Mouse (Mus musculus): ENCODE results near the gene Lrrfip1. TPM values are rescaled to one million over a fixed set of nuclear protein-coding genes. Genes with fewer than 3 reads are reported as not detected.

The Lrrfip1 gene
- polyA plus RNA-seq, 1 experiment, result 38.1 TPM

DNA sequence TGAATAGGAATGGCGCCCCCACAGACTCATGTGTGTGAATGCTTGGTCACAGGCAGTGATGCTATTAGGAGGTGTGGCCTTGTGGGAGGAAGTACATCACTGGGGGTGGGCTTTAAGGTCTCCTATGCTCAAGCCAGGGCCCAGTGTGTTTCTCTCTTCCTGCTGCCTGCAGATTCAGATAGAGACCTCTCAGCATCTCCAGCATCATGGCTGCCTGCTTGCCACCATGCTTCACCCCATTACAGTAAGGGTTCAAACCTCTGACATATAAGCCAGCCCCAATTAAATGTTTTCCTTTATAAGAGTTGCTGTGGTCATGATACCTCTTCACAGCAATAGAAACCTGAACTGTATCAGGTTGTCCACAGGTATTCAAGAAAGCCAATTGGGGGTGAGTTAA is 2.6 kb upstream of the Lrrfip1 start:
- no peak for TF ChIP-seq POLR2A (IDR thresholded peaks at IDR 0.05; ENCODE audit: borderline replicate concordance, extremely low read depth, low read depth, low read length)
- no peak for TF ChIP-seq CTCF (IDR thresholded peaks at IDR 0.05; ENCODE audit: insufficient read depth, low read length)
- peaks cover 5% of the 10 kb centered on the region for H3K4me1 ChIP-seq (ENCODE audit: control insufficient read depth, insufficient read depth, low read length)
- no peak overlapping the region for H3K4me3 ChIP-seq (replicated peaks; ENCODE audit: extremely low read depth, low read depth, low read length)
- DNase-seq, result no peak
- WGBS, result 97% methylated on average over 1 of the region's 1 CpGs

DNA sequence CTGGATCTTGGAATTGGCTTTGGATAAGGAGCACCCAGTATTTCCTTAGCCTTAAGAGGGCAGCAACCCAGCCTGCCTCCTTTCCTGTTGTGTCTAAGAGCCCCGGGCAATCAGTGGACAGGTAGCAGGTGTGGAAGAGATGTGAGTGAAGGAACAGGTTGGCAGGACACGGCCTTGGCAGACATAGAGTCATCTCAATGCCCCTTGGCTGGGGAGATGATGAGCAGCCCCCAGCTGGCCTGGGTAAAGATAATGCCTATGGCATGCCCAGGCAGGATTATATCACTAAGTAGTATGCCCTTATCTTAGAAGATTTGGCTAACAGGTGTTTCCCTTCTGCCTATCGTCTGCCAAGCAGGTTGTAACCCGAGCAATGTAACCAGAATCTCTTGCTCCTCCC is 1.4 kb upstream of the Lrrfip1 start:
- Histone ChIP-seq H3K4me1 (ENCODE audit: control insufficient read depth, insufficient read depth, low read length) (peaks cover 5% of the 10 kb centered on the region), H3K4me3 (replicated peaks; ENCODE audit: extremely low read depth, low read depth, low read length) (no peak overlapping the region)
- no peak for DNase-seq
- 61% methylated on average over 4 of the region's 4 CpGs for WGBS
- no peak for TF ChIP-seq POLR2A (IDR thresholded peaks at IDR 0.05; ENCODE audit: borderline replicate concordance, extremely low read depth, low read depth, low read length)

DNA sequence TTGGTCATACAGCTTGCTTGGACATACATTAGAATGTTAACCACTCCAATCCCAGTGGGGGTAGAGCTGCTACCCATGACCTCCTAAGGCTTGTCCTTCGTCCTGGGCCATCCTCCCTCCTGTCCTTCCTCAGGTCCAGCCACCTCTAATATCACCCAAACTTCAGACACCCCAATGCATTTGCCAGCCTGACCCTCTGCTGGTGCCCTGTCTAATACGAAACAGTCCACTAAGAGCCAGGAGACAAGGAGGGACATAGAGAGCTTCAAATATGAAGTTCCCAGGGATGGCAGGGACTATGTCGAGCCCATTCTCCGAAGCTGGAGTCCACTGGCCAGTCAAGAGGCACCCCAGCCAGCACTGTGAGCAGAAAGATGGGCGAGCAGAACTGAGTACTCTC is 896 bp upstream of the Lrrfip1 start:
- peaks cover 6% of the 10 kb centered on the region for H3K4me1 ChIP-seq (ENCODE audit: control insufficient read depth, insufficient read depth, low read length)
- 89% methylated on average over 5 of the region's 5 CpGs for WGBS
- no peak for TF ChIP-seq CTCF (IDR thresholded peaks at IDR 0.05; ENCODE audit: insufficient read depth, low read length)
- no peak for DNase-seq
- no peak overlapping the region for H3K4me3 ChIP-seq (replicated peaks; ENCODE audit: extremely low read depth, low read depth, low read length)

DNA sequence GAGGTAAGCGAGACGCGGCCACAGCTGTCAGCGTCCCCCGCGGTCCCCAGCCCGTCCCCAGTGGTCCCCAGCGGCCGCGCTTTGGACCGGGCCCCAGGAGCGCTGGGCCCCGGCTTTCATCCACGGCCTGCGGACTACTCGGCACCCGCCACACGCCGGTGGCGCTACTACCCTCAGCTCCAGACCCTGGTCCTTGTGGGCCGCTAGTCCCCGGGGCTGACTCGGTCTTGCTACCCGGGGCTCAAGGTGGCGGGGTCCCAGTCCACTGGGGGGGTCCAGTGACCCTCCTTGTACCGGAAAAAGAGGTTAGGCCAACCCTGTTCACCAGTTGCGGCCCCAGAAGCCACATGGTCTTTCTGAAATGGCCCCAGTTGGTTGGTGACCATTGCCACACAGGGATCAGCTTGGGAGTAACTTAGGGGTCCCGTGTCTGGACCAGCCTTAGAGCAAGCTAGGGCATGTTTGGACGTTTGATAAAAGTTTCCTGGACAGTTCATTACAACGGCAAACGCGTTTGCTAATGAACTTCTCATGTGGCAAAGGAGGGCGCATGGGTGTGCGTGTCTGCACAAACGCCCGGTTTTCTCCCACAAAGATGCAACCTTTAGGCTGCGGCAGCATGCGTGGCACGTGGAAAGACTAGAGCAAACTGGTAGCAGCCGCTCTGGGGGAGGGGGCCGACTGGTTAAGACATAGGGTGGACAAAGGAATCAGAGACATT is 514 bp downstream of the Lrrfip1 start:
- DNase-seq, result no peak
- under 1% methylated on average over 41 of the region's 41 CpGs for WGBS
- Histone ChIP-seq H3K4me3 (replicated peaks; ENCODE audit: extremely low read depth, low read depth, low read length) (peak overlapping the region; percentile 97), H3K4me1 (ENCODE audit: control insufficient read depth, insufficient read depth, low read length) (peaks cover 12% of the 10 kb centered on the region)
- TF ChIP-seq POLR2A (IDR thresholded peaks at IDR 0.05; ENCODE audit: borderline replicate concordance, extremely low read depth, low read depth, low read length) (no peak), CTCF (IDR thresholded peaks at IDR 0.05; ENCODE audit: insufficient read depth, low read length) (no peak)

DNA sequence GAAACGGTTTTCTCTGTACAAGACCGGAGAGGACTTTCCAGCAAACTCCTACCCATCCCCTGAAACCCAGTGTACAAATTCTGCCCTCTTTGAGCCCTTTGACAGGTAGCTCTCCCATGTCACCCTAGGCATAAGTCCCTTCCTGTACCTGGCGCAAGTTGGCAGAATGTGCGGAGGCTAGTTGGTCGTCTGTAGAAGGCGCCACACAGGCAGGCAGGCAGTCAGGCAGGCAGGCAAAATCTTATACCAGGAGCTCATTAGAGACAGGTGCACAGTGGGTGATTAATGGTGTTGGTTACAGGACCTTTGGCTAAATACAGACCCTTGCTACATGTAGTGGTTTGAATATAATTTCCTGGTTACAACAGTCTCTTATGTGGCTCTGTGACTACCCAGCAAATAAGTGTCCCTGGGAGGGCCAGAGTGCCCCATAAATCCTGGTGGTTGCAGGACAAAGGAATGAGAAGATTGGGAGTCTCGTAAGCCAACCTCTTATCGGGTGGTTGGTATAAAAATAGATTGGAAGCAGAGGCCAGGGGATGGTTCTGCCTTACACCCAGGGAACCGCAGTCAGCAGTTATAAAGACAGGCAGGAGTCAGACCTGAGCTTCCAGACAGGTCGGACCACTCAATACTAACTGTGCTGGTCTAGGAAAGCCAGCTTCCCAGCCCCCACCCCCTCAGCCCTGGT is 1.5 kb downstream of the Lrrfip1 start:
- no peak for DNase-seq
- H3K4me3 ChIP-seq (replicated peaks; ENCODE audit: extremely low read depth, low read depth, low read length), result no peak overlapping the region

DNA sequence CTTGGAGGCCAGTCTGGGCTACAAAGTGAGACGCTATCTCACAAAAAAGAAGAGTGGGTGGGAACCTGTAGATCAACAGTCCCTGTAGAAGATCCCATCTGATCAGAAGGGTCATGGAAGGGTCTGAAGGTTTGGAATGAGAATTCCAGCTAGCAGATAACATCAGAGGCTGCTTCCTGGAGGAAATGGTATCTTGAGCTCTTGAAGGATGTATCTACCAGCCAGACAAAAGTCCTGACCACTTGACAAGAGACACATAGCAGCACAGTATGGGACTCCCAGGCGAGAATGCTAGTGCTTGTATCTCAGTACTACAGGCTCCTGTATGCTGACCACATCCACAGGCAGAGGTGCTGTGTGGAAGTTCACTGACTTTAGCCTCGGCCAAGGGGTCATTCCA is 2.6 kb downstream of the Lrrfip1 start:
- 71% methylated on average over 3 of the region's 3 CpGs for WGBS
- no peak for TF ChIP-seq POLR2A (IDR thresholded peaks at IDR 0.05; ENCODE audit: borderline replicate concordance, extremely low read depth, low read depth, low read length)
- TF ChIP-seq CTCF (IDR thresholded peaks at IDR 0.05; ENCODE audit: insufficient read depth, low read length), result no peak
- Histone ChIP-seq H3K4me1 (ENCODE audit: control insufficient read depth, insufficient read depth, low read length) (peaks cover 12% of the 10 kb centered on the region), H3K4me3 (replicated peaks; ENCODE audit: extremely low read depth, low read depth, low read length) (no peak overlapping the region)
- DNase-seq, result no peak

More for the DNA sequence above, 1.5 kb downstream of the Lrrfip1 start:
- TF ChIP-seq POLR2A (IDR thresholded peaks at IDR 0.05; ENCODE audit: borderline replicate concordance, extremely low read depth, low read depth, low read length), result no peak
- TF ChIP-seq CTCF (IDR thresholded peaks at IDR 0.05; ENCODE audit: insufficient read depth, low read length), result no peak
- WGBS, result 49% methylated on average over 10 of the region's 10 CpGs
- peaks cover 12% of the 10 kb centered on the region for H3K4me1 ChIP-seq (ENCODE audit: control insufficient read depth, insufficient read depth, low read length)

DNA sequence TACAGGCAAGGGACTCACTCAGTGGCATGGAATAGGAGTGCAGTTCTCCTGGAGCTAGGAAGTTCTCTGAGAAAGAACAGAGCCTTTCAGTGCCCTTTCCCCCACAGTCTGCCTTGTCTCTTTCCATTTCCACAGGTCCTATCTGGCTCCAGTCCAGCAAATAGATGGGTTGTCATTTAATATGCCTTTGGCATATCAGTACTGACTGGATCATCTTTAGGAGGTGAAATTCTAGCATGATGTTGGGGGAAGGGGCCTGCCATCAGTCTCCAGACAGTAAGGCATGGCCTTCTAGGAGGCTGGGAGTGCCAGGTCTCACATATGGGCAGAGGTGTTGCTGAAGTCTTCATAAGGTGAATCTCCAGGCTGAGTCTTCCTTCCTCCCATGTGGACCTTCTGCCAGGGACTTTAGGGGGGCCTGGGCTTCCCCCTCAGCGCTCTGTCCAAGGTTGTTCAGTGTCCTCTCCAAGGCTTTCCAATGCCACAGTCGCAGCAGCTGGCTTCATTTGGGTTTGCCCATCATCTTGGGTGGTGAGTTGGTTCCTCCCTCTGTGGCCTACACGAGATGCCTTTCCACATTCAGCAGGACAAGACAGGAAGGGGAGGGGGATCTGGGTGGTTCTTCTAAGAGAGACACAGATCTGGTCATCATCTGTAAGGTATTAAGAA is 3.5 kb downstream of the Lrrfip1 start:
- TF ChIP-seq CTCF (IDR thresholded peaks at IDR 0.05; ENCODE audit: insufficient read depth, low read length) (no peak), POLR2A (IDR thresholded peaks at IDR 0.05; ENCODE audit: borderline replicate concordance, extremely low read depth, low read depth, low read length) (no peak)
- 67% methylated on average over 3 of the region's 3 CpGs for WGBS
- no peak for DNase-seq
- Histone ChIP-seq H3K4me1 (ENCODE audit: control insufficient read depth, insufficient read depth, low read length) (peaks cover 12% of the 10 kb centered on the region), H3K4me3 (replicated peaks; ENCODE audit: extremely low read depth, low read depth, low read length) (no peak overlapping the region)

DNA sequence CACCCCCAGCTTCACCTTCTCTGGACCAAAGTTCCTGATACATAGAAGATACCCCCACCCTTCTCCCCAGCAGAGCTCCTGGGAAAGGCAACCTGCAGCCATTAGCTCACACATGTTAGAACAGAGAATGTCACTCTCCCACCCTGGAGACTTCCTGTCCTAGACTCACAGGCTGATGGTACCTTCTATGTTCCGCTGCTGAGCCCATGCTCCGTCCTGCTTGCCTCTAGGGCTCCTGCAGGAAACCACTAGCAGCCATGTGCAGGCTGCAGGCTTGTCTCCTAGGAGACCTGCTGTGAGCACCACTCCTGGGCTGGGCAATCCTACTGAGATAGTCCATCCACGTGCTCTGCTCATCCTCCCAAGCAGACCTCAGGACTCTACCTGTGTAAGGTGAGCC is 4.1 kb downstream of the Lrrfip1 start:
- no peak for DNase-seq
- H3K4me1 ChIP-seq (ENCODE audit: control insufficient read depth, insufficient read depth, low read length), result peaks cover 12% of the 10 kb centered on the region
- 59% methylated on average over 3 of the region's 3 CpGs for WGBS
- TF ChIP-seq POLR2A (IDR thresholded peaks at IDR 0.05; ENCODE audit: borderline replicate concordance, extremely low read depth, low read depth, low read length) (no peak), CTCF (IDR thresholded peaks at IDR 0.05; ENCODE audit: insufficient read depth, low read length) (no peak)
- no peak overlapping the region for H3K4me3 ChIP-seq (replicated peaks; ENCODE audit: extremely low read depth, low read depth, low read length)

DNA sequence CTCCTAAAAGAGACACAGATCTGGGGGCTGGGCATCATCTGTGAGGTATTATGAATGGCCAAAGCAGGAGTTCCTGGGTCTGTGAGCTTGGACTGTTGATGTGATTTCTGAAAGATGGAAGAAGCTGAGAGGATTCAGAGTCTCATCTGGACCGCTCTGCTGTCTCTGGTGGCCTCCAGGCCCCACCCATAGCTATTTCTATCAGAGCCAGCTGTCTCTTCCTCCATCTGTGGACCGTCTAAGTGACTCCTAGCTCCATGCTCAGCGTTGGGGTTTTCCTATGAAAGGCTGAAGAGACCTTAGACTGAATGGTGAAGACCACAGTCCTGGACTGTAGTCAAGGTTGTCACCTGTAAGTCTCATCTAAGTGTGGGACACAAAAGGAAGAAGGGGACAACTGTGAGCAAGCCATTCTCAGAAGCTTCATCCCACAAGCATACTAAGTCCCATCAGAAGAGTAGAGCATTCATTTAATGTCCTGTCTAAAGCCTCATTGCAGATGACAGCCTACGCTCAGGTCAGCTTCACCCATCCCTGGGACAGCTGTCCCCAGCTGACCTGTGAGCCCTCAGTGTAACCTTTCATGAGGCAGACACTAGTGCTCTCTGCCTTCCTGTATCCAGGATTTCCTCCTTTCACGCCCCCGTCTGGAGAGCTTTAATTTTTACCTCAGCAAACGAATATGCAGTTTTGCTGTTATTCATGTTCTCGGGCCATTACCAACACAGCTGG is 5.2 kb downstream of the Lrrfip1 start:
- DNase-seq, result no peak
- WGBS, result 61% methylated on average over 8 of the region's 8 CpGs
- H3K4me3 ChIP-seq (replicated peaks; ENCODE audit: extremely low read depth, low read depth, low read length), result no peak overlapping the region
- TF ChIP-seq CTCF (IDR thresholded peaks at IDR 0.05; ENCODE audit: insufficient read depth, low read length), result no peak
- TF ChIP-seq POLR2A (IDR thresholded peaks at IDR 0.05; ENCODE audit: borderline replicate concordance, extremely low read depth, low read depth, low read length), result no peak
- H3K4me1 ChIP-seq (ENCODE audit: control insufficient read depth, insufficient read depth, low read length), result peaks cover 12% of the 10 kb centered on the region

All from lung, adult 2 months (tissue).